Mouse (Mus musculus): ENCODE results near the gene Btn2a2. TPM values are rescaled to one million over a fixed set of nuclear protein-coding genes. Genes with fewer than 3 reads are reported as not detected.

Gene Btn2a2
- total RNA-seq (2021), result 1 to 10 TPM; 1.3 to 1.9 TPM
- long read RNA-seq, experiment 1, partial matches to known transcripts, result 0 of 1 reads
- long read RNA-seq, experiment 1, other reads (novel, unspliced or antisense), result 1 of 1 reads
- long read RNA-seq, experiment 2, partial matches to known transcripts, result 0 of 1 reads
- long read RNA-seq, experiment 2, other reads (novel, unspliced or antisense), result 0 of 1 reads

- DNase-seq (ENCODE audit: low spot score in 2 of 2), result peak; percentile 48 to 59
These were observed at the start of gene Btn2a2 for GRCm38 (mm10) chr13:23488400-23489322. Gene Btn2a2, minus strand, starts transcription at chr13:23488857.

GRCm38 (mm10) chr13:23538249-23538648 is 49.6 kb upstream of the Btn2a2 start:
- DNase-seq (ENCODE audit: low spot score in 2 of 2), result no peak

- no peak for DNase-seq (ENCODE audit: low spot score in 2 of 2)
These were observed 48.5 kb upstream of the Btn2a2 start for GRCm38 (mm10) chr13:23537006-23537710.

GRCm38 (mm10) chr13:23536076-23536822 is 47.6 kb upstream of the Btn2a2 start:
- no peak for DNase-seq (ENCODE audit: low spot score in 2 of 2)

GRCm38 (mm10) chr13:23535137-23536075 is 46.7 kb upstream of the Btn2a2 start, which contains the start of gene Hist1h3g:
Gene Hist1h3g, plus strand, starts transcription at chr13:23535422.
- DNase-seq (ENCODE audit: low spot score in 2 of 2), result peak; percentile 88 to 91

GRCm38 (mm10) chr13:23534368-23535131 is 45.9 kb upstream of the Btn2a2 start:
- no peak for DNase-seq (ENCODE audit: low spot score in 2 of 2)

GRCm38 (mm10) chr13:23533560-23534367 is 45.1 kb upstream of the Btn2a2 start, which contains the start of gene Hist1h2af:
Gene Hist1h2af, plus strand, starts transcription at chr13:23533906.
- peak; percentile 58 to 72 for DNase-seq (ENCODE audit: low spot score in 2 of 2)

- no peak for DNase-seq (ENCODE audit: low spot score in 2 of 2)
These were observed 43.8 kb upstream of the Btn2a2 start for GRCm38 (mm10) chr13:23532262-23533075.

GRCm38 (mm10) chr13:23530901-23531875 is 42.5 kb upstream of the Btn2a2 start, which contains the start of gene Hist1h4h:
Gene Hist1h4h, plus strand, starts transcription at chr13:23531050.
- DNase-seq (ENCODE audit: low spot score in 2 of 2), result peak; percentile 95 to 96

- DNase-seq (ENCODE audit: low spot score in 2 of 2), result peak; percentile 60 to 65
These were observed 41.7 kb upstream of the Btn2a2 start for GRCm38 (mm10) chr13:23530181-23530900.

- DNase-seq (ENCODE audit: low spot score in 2 of 2), result no peak
These were observed 41.0 kb upstream of the Btn2a2 start for GRCm38 (mm10) chr13:23529480-23530165.

GRCm38 (mm10) chr13:23529005-23529404 is 40.3 kb upstream of the Btn2a2 start:
- no peak for DNase-seq (ENCODE audit: low spot score in 2 of 2)

- peak; percentile 91 to 94 for DNase-seq (ENCODE audit: low spot score in 2 of 2)
These were observed 37.7 kb upstream of the Btn2a2 start for GRCm38 (mm10) chr13:23526312-23526711.

- no peak for DNase-seq (ENCODE audit: low spot score in 2 of 2)
These were observed 37.2 kb upstream of the Btn2a2 start for GRCm38 (mm10) chr13:23525901-23526300.

GRCm38 (mm10) chr13:23524654-23525053 is 36.0 kb upstream of the Btn2a2 start:
- DNase-seq (ENCODE audit: low spot score in 2 of 2), result peak; percentile 63 to 75
